Mouse (Mus musculus): ENCODE data around the gene Lpo. TPM values are rescaled to one million over a fixed set of nuclear protein-coding genes. Genes with fewer than 3 reads are reported as not detected.
"Not testable (repeated sequence)": the region's sequence is repeated elsewhere in the genome, so short reads cannot be mapped to it uniquely, and the experiment has no call there.

Lpo gene
- polyA plus RNA-seq (2012; ENCODE audit: insufficient read depth, insufficient read length, missing spikeins) = not detected in 2 replicates

- H3K4me3 ChIP-seq (ENCODE audit: insufficient read depth, low read depth, low read length) = no peak within 1 kb of the TSS
- H3K27ac ChIP-seq (replicated peaks; ENCODE audit: low read depth, low read length) = no peak within 1 kb of the TSS
These were observed at the start of gene Lpo for GRCm38 (mm10) chr11:87828239-87828900. Lpo (minus strand) TSS chr11:87828289.

DNA sequence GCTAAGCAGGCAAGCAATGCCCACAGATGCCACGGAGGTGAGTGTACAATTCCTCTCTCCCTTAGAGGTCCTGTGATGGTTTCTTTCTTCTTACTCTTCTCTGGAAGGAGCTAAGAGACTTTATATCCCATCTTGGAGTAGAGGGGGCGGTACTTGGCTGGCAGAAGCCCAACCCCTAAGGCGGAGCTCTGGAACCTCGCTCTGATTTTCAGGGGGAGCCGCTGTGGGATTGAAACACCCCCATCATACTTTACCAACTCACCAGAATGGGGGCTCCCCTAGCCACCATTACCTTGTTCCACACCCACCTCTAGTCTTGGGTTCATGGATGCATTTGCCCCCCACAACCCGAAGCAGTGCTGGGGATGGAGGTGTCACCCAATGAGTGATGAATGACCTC lies 47.3 kb upstream of the Lpo start, which contains the start of gene Epx:
TSS of gene Epx (minus strand) at position 101 of the 400 bp plus-strand sequence.
- H3K4me3 ChIP-seq (ENCODE audit: insufficient read depth, low read depth, low read length) = no peak within 1 kb of the TSS
- H3K4me1 ChIP-seq (ENCODE audit: control insufficient read depth, insufficient read depth, insufficient read length, low read length) = no peaks in the 10 kb centered on the region
- H3K27ac ChIP-seq (replicated peaks; ENCODE audit: low read depth, low read length) = no peak within 1 kb of the TSS

More at GRCm38 (mm10) chr11:87828239-87828900, at the start of gene Lpo:
- H3K4me1 ChIP-seq (ENCODE audit: control insufficient read depth, insufficient read depth, insufficient read length, low read length) = no peaks in the 10 kb centered on the region

DNA sequence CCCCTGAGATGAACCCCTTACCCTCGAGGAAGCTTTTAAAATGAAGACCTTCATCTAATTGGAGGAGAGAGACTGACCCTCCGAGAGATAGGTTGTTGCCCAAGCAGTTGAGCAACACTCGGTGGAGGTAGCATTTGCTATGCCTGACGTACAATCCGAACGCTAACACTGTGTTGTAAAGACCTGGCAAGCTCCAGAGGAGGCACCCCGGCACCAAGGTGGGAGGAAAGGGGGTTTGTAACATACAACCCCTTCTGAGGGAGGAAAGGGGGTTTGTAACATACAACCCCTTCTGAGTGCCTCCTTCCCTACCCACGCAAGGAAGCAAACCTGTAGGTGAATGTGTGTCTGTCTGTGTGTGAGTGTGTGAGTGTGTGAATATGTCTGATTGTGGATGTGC lies 43.7 kb upstream of the Lpo start:
- Histone ChIP-seq H3K27ac (replicated peaks; ENCODE audit: low read depth, low read length) (no peak overlapping the region), H3K4me1 (ENCODE audit: control insufficient read depth, insufficient read depth, insufficient read length, low read length) (no peaks in the 10 kb centered on the region), H3K4me3 (ENCODE audit: insufficient read depth, low read depth, low read length) (no peak overlapping the region)

- Histone ChIP-seq H3K27ac (replicated peaks; ENCODE audit: low read depth, low read length) (no peak overlapping the region), H3K4me1 (ENCODE audit: control insufficient read depth, insufficient read depth, insufficient read length, low read length) (no peaks in the 10 kb centered on the region), H3K4me3 (ENCODE audit: insufficient read depth, low read depth, low read length) (no peak overlapping the region)
These were observed 42.0 kb upstream of the Lpo start for GRCm38 (mm10) chr11:87870096-87870495.

GRCm38 (mm10) chr11:87866891-87867290 lies 38.8 kb upstream of the Lpo start:
- H3K4me1 ChIP-seq (ENCODE audit: control insufficient read depth, insufficient read depth, insufficient read length, low read length); H3K4me3 ChIP-seq (ENCODE audit: insufficient read depth, low read depth, low read length); H3K27ac ChIP-seq (replicated peaks; ENCODE audit: low read depth, low read length): not testable (repeated sequence)

DNA sequence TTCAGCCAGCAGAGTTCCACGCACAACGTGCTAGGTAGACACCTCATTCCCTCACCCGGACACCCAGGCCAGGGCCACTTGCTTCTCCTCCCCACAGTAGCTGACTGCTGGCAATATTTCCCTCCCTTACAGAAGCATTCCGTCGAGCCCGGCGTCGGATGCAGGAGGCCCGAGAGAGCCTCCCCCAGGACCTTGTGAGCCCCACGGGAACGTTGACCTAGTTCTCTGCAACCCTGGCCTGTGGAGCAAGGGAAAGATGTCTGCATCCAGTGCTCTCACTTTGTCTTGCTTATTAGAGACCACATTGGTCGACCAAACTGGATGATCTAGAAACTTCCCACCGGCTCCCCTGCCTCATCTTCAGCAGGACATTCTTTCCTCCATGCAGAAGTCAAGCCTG lies 34.7 kb upstream of the Lpo start:
- Histone ChIP-seq H3K4me3 (ENCODE audit: insufficient read depth, low read depth, low read length) (no peak overlapping the region), H3K27ac (replicated peaks; ENCODE audit: low read depth, low read length) (no peak overlapping the region), H3K4me1 (ENCODE audit: control insufficient read depth, insufficient read depth, insufficient read length, low read length) (no peaks in the 10 kb centered on the region)

DNA sequence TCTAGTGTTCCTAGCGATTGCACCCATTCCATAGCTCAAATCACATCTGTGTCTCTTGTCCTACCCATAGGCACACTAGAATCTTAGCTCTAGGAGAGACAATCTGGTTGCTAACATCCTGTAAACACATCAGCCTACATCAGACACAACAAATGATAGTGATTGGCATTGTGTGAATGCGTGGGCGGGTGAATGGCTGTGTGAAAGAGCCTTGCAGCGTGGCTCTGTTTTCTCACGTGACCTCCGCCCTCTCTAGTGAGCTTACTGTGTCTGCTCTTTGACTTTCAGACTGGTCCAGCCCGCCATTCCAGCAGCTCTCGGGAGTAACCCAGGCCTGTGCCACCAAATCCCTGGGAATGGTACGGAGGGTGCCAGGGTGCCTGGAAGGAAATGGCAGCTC lies 32.3 kb upstream of the Lpo start:
- no peak overlapping the region for H3K4me3 ChIP-seq (ENCODE audit: insufficient read depth, low read depth, low read length)
- H3K27ac ChIP-seq (replicated peaks; ENCODE audit: low read depth, low read length) = no peak overlapping the region
- no peaks in the 10 kb centered on the region for H3K4me1 ChIP-seq (ENCODE audit: control insufficient read depth, insufficient read depth, insufficient read length, low read length)

DNA sequence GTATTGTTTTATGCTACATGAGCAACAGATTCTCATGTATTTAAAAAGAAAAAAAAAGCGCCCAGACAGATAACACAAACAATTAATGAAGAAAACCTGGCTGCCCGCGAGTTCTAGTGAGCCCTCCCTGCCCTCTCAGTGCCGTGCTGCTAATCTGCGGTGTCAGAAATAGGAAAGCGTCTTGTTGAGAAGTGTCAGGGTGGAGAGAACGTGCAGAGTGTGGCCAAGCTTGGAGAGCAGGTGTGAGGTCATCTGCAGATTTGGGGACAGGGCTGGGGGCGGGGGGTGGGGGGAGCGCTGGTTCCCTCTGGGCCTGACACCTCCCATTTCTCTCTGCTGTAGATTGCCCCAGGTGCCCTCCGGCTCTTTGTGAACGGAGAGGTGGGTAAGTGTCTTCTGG lies 31.2 kb upstream of the Lpo start:
- no peak overlapping the region for H3K27ac ChIP-seq (replicated peaks; ENCODE audit: low read depth, low read length)
- no peaks in the 10 kb centered on the region for H3K4me1 ChIP-seq (ENCODE audit: control insufficient read depth, insufficient read depth, insufficient read length, low read length)
- H3K4me3 ChIP-seq (ENCODE audit: insufficient read depth, low read depth, low read length) = no peak overlapping the region

GRCm38 (mm10) chr11:87854550-87854949 lies 26.5 kb upstream of the Lpo start:
- H3K4me1 ChIP-seq (ENCODE audit: control insufficient read depth, insufficient read depth, insufficient read length, low read length) = peaks cover 3% of the 10 kb centered on the region; the same call in 1 of the 2 replicates
- no peak overlapping the region for H3K27ac ChIP-seq (replicated peaks; ENCODE audit: low read depth, low read length)
- no peak overlapping the region for H3K4me3 ChIP-seq (ENCODE audit: insufficient read depth, low read depth, low read length)

GRCm38 (mm10) chr11:87853597-87853954 lies 25.5 kb upstream of the Lpo start:
- Histone ChIP-seq H3K27ac (replicated peaks; ENCODE audit: low read depth, low read length) (no peak overlapping the region), H3K4me3 (ENCODE audit: insufficient read depth, low read depth, low read length) (peak overlapping the region; percentile 74), H3K4me1 (ENCODE audit: control insufficient read depth, insufficient read depth, insufficient read length, low read length) (peaks cover 3% of the 10 kb centered on the region; the same call in 1 of the 2 replicates)

GRCm38 (mm10) chr11:87852690-87853596 lies 24.9 kb upstream of the Lpo start, which contains the start of gene Mks1:
Mks1 (plus strand) TSS chr11:87853215.
- Histone ChIP-seq H3K4me3 (ENCODE audit: insufficient read depth, low read depth, low read length) (peak within 1 kb of the TSS; percentile 74), H3K27ac (replicated peaks; ENCODE audit: low read depth, low read length) (no peak within 1 kb of the TSS), H3K4me1 (ENCODE audit: control insufficient read depth, insufficient read depth, insufficient read length, low read length) (peaks cover 3% of the 10 kb centered on the region; the same call in 1 of the 2 replicates)

DNA sequence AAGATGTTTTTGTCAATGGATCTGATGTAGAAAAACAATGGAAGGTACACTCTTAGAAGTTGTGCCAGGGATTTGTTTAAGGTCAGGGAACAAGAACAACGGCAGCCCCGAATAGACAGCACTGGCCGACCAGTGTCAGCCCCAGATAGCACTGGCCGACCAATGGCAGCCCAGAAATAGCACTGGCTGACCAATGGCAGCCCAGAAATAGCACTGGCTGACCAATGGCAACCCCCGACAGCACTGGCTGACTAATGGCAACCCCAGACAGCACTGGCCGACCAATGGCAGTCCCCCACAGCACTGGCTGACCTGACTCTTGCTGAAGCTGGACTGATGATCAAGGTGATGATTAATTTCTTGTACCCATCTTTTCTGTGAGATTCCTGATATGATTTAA lies 19.8 kb upstream of the Lpo start:
- Histone ChIP-seq H3K4me3 (ENCODE audit: insufficient read depth, low read depth, low read length) (no peak overlapping the region), H3K27ac (replicated peaks; ENCODE audit: low read depth, low read length) (no peak overlapping the region), H3K4me1 (ENCODE audit: control insufficient read depth, insufficient read depth, insufficient read length, low read length) (peaks cover 3% of the 10 kb centered on the region; the same call in 1 of the 2 replicates)

- Histone ChIP-seq H3K4me1 (ENCODE audit: control insufficient read depth, insufficient read depth, insufficient read length, low read length) (no peaks in the 10 kb centered on the region), H3K4me3 (ENCODE audit: insufficient read depth, low read depth, low read length) (no peak overlapping the region), H3K27ac (replicated peaks; ENCODE audit: low read depth, low read length) (no peak overlapping the region)
These were observed 19.0 kb upstream of the Lpo start for GRCm38 (mm10) chr11:87846968-87847600.

- Histone ChIP-seq H3K4me1 (ENCODE audit: control insufficient read depth, insufficient read depth, insufficient read length, low read length) (no peaks in the 10 kb centered on the region), H3K4me3 (ENCODE audit: insufficient read depth, low read depth, low read length) (no peak overlapping the region), H3K27ac (replicated peaks; ENCODE audit: low read depth, low read length) (no peak overlapping the region)
These were observed 13.3 kb upstream of the Lpo start for GRCm38 (mm10) chr11:87841436-87841835.

GRCm38 (mm10) chr11:87840676-87841075 lies 12.6 kb upstream of the Lpo start:
- no peak overlapping the region for H3K27ac ChIP-seq (replicated peaks; ENCODE audit: low read depth, low read length)
- H3K4me3 ChIP-seq (ENCODE audit: insufficient read depth, low read depth, low read length) = no peak overlapping the region
- H3K4me1 ChIP-seq (ENCODE audit: control insufficient read depth, insufficient read depth, insufficient read length, low read length) = no peaks in the 10 kb centered on the region

Measured in brown adipose tissue, adult 24 weeks (tissue).